Mouse (Mus musculus): ENCODE results near the gene Rnf225. TPM values are rescaled to one million over a fixed set of nuclear protein-coding genes. Genes with fewer than 3 reads are reported as not detected.
"Not testable (repeated sequence)": the region's sequence is repeated elsewhere in the genome, so short reads cannot be mapped to it uniquely, and the experiment has no call there.

The Rnf225 gene
- total RNA-seq (2021) = 1 to 10 TPM in 1 of 2 experiments, under 1 TPM in 1; 0.92 to 1.2 TPM
- long read RNA-seq, experiment 1 = 0 reads
- long read RNA-seq, experiment 2 = 0 reads

DNA sequence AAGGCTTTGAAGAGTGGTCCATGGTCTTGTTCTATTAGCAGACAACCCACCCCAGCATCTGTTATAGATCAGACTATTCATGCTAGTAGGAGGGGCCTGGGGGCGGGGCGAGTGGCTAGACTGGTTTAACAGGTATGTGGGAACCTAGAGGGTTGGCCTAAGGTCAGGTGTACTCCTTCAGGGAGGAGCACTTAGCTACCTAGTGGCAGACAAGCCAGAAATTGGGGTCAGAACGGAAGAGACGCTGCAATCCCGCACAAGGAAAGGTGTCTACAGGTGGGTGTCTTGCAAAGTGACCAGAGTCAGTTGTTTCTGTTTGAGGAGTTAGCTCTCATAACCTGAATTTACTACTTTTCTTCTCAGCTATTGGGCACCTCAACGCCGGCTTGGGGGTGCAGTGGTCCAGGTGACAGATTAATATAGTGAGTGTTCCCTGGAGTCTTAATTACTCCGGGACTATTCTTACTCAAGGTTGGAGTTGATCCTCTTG, at the start of gene Rnf225:
Gene Rnf225 (plus strand): TSS at position 226 of the 490 bp plus-strand sequence.
- DNase-seq (ENCODE audit: low spot score in 2 of 2) = peak in 1 of 2 experiments; percentile 9

DNA sequence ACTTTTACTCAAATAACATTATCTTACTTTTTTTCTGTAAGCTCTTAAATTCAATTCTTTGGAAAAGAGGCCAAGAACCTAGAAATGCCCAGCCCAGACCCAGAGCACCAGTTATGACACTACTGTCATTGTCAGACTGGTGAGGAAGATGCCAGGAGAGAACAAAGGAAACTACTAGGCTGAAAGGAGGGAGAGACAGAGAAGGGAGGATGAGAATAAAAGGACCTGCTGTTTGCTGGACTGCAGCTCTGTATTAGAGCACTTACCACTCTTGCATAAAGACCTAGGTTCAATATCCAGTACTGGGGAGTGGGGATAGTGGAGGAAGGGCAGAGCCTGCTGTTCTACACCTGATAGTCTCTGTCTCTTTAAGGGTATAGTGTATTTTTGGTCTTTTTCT, 47.2 kb upstream of the Rnf225 start:
- no peak for DNase-seq (ENCODE audit: low spot score in 2 of 2)

DNA sequence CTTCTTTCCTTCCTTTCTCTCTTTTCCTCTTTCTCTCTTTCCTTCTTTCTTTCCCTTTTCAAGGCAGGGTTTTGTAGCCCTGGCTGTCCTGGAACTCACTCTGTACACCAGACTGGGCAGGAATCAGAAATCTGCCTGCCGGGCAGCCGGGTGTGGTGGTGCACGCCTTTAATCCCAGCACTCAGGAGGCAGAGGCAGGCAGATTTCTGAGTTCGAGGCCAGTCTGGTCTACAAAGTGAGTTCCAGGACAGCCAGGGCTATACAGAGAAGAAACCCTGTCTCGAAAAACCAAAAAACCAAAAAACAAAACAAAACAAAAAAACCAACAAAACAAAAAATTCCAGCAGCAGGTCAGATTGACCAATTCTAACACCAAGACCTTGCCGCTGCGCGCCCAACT, 46.7 kb upstream of the Rnf225 start:
- not testable (repeated sequence) for DNase-seq (ENCODE audit: low spot score in 2 of 2)

DNA sequence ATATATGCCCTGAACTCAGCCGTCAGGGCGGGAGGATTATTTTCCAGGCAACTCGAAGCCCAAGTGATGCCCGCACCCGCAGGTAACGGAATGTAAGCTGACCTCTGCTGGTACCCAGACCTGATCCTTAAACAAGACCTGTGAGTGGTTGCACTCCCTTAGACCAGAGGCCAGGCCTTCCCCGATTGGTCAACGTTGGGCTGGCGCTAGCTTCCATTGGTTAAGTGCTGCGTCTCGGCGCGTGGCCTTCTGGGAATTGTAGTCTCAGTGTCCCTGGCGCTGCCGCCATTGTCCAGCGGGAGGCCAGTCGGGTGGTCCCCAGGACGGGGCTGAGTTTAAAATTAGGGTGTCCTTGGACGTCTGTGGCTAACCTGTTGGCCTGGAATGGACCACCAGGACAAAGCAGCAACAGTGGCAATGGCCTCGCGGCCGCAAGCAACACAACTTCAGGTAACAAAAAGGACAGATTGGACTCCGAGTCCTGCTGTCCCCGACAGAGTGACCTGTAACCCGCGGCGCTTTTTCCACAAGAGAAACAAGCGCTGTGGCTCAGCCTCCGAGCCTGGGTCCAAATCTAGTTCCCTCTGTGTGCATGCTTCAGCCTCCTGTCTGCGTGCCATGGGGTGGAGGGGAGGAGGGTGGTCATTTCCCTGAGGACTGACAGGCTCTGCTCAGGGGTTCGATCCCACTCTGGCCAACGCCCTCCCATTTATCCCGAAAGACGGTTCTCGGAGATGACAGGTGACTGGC, 46.1 kb upstream of the Rnf225 start, which contains the start of gene Zfp128:
Gene Zfp128 (plus strand): TSS at position 267 of the 750 bp plus-strand sequence.
- DNase-seq (ENCODE audit: low spot score in 2 of 2) = peak; percentile 94 to 97

DNA sequence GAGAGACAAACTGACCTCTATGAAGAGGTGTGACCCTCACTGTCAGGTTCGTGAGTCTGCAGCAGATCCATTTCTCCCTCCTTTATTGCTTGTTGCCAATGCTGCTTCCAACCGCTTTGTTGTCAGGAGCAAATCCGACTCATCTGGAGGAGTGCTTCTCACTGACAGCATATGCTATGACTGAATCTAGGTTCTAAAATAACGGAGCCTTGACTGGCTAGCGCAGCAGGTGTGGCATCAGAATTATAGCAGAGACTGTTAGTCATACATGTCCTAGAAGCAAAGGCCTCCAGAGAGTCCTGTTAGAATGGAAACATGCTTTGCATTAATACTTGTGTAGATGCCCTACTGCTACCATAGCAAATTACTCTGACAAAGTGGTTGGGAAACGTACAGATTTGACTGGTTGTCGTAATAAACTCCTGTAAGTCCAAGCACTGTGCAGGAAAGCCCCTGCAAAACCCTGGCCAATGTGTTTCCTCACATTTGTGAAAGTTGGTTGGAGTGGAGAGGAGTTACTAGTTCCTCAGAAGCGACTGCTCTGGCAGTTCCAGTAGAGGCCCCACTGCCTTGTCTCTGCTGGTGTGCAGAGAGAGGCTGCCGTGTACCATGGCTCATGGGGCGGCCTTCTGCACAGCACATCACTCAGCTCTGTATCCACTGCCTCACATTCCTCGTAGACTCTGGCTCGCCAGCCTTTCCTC, 40.5 kb upstream of the Rnf225 start:
- no peak for DNase-seq (ENCODE audit: low spot score in 2 of 2)

DNA sequence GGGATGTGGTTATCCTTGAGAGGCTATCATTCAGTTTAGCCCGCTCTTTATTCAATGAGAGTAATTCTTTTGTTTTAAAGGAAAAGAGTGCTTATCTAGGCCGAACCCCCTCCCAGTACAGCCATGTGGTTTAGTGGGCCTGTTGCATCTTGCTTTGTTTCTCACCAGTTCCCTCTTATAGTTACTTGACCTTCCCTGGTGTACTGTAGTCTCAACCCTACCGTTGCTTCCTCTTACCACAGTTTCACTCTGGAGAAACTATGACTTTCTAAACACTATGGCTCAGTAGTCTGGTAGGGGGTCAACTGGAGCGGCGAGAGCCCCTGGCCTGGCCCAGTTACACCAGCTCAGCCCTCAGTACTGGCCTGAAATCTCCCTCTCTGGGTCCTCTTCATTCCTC, 39.6 kb upstream of the Rnf225 start:
- no peak for DNase-seq (ENCODE audit: low spot score in 2 of 2)

DNA sequence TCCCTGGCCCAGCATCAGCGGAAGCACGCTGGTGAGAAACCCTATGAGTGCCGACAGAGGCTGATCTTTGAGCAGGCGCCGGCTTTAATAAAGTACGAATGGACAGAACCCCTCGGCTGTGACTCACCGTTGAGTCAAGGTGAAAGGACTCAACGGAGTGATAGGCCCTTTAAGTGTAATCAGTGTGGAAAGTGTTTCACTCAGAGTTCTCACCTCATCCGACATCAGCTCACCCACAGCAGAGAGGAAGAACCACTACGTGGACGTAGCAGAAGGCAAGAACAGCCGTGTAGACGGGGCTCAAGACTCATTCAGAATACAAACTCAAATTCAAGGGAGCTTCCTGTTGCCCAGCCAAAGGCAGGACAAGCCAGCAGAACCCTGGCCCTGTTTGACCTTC, 36.3 kb upstream of the Rnf225 start:
- DNase-seq (ENCODE audit: low spot score in 2 of 2) = no peak

DNA sequence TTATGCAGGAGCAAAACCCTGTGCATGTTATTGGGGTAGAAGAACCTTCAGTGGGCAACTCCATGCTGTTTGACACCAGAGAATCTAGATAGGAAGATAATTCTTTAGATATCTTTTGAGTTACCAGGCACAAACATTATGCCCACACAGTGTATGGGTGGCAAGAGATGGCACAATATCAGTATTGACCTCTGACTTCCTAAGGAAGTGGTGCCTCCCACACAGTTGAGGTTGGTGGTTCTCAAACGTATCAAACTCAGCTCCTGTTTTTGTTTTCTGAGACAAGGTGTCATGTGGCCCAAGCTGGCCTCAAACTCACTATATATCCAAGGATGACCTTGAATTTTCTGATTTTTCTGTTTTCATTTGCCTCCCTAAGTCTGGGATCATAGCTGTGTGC, 35.9 kb upstream of the Rnf225 start:
- DNase-seq (ENCODE audit: low spot score in 2 of 2) = no peak

DNA sequence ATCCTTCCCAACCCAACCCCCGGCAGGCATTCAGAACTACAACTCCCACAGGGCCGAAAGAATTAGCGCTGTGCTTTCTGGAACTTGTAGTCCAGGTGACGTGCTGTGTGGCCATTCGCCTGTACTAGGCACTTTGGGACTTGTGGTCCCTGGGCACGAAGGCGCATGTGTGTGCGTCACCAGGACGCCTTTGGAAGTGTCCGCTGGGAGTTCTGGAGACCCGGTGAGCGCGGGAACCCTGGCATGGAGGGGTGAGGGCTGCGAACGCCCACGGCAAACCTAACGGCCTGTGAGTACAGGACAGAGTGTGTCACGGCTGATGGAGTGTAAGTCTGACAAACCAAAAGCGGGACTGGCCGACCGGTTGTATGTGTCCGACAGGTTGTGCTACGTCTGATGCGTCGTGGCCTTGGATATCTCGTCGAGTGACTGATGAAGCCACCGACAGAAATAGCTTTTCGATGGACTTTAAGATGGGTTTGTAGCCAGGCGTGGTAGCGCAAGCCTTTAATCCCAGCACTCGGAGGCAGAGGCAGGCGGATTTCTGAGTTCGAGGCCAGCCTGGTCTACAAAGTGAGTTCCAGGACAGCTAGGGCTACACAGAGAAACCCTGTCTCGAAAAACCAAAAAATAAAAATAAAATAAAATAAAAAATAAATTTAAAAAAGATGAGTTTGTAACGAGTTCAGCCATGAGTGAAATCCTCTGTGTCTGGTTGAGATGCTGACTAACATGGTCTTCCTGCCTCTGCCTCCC, 29.4 kb upstream of the Rnf225 start, which contains the start of gene Zscan22:
Gene Zscan22 (plus strand): TSS at position 161 of the 756 bp plus-strand sequence.
- peak; percentile 92 to 97 for DNase-seq (ENCODE audit: low spot score in 2 of 2)

DNA sequence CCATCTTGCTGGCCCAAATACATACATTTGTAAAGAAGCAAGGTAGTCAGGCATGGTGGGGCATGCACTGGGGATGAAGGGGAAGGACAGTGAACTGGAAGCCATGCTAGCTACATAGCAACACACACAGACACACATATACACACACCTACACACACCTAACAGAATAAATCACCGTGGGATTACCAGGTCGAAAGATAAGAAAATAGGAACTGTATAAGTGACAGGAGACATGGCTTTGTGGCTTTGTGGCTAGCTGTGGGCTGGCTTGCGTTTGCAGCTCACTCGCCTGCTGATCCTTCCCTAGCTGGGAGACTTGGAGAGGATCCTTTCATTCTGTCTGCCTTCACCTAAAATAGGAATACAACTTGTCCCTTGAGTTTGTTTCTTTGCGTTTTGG, 25.7 kb upstream of the Rnf225 start:
- DNase-seq (ENCODE audit: low spot score in 2 of 2) = no peak

DNA sequence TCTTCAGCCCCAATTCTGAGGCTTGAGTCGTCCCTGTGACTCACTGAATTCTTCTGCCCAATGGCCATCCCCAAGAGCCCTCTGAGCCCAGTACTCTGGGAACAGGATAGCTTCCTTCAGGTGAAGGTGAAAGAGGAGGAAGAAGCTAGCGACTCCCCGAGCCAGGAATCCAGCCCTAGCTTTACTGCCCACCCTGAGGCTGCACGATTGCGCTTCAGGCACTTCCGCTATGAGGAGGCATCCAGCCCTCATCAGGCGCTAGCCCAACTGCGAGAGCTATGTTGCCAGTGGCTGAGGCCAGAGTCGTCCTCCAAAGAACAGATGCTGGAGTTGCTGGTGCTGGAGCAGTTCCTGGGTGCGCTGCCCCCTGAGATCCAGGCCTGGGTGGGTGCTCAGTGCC, 23.6 kb upstream of the Rnf225 start:
- no peak for DNase-seq (ENCODE audit: low spot score in 2 of 2)

DNA sequence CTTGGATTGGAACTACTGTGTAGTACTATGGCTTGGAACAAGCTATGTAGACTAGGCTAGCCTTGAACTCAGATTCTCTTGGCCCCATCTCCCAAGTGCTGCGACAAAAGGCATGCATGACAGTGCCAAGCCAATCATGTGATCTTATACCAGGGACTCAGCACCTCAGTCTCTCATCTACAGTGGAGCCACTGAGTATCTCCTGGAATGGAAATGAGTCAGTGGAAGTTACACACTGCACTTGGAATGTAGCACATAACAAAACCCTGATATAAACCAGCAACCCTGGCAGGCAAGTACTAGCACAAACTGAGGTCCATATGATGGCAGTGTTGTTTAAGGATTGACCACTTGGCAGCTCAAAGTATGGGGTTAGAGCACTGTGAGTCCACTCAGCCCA, 22.1 kb upstream of the Rnf225 start:
- no peak for DNase-seq (ENCODE audit: low spot score in 2 of 2)

DNA sequence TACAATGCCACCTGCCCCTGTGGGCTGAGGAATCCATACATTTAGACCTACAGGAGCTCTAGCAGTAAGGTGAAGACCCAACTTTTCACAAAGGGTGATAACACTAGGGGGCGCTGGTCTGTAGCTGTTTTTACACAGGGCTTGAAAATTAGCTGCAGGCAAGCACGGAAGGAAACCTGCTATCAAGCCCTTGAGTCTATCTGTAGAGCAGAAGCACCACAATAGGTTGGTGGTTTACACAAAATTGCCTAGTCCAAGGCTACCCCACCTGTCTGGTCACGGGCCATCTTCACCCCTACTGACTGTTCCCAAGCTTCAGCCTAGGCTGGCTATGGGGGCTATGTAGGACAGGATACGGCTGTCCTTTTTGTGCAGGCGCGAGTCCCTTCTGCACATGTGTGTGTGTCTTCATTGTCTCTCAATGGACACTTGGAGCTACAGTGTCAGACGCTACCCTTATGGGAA, 17.7 kb upstream of the Rnf225 start:
- peak; percentile 57 to 80 for DNase-seq (ENCODE audit: low spot score in 2 of 2)

DNA sequence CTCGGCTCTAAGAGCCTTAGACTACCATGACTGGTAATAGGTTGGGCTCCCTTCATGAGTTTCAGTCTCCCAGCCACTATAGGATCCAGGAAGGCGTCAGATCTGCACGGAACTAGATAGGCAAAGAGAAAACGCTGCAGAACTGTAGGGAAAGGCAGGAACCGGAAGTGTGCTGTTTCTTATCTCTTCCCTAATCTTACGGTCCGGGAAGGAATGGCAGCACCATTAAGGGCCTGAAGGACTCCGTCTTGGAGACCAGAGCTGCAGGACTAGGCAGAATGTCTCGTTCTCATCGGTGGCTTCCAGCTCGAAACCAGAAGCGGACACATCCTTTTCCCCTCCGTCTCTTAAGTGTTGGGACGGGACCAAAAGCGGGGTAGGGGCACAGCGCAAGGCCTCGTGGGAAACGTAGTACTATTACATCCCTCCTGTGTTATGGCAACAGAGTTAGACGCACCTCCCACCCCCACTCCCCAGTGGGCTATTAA, 17.0 kb upstream of the Rnf225 start:
- DNase-seq (ENCODE audit: low spot score in 2 of 2) = peak; percentile 71 to 77

DNA sequence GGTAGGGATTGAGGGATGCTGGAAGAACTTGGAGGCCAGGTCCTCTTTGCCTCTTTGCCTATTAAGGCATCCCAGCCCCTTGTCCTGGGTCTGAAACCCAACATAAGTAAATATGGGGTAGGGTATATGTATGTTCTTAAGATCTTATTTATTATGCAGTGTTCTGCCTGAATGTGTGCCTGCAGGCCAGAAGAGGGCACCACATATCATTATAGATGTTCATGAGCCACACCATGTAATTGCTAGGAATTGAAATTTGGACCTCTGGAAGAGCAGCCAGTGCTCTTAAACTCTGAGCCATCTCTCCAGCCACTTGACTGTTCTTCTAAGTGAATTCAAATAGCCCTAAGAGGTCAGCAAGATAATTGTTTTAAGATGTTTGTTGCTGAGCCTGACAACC, 13.7 kb upstream of the Rnf225 start:
- no peak for DNase-seq (ENCODE audit: low spot score in 2 of 2)

DNA sequence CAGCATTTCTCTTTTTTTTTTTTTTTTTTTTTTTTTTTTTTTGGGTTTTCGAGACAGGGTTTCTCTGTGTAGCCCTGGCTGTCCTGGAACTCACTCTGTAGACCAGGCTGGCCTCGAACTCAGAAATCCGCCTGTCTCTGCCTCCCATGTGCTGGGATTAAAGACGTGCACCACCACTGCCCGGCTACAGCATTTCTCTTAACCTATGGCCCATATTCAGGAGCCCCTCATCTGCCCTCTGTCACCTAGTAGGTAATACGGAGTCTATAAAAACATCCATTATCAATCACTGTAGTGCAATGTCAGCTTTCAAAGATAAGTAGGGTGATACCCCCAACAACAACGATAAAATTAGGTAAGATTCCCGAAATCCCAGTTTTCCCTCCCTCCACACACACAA, 6.7 kb upstream of the Rnf225 start:
- not testable (repeated sequence) for DNase-seq (ENCODE audit: low spot score in 2 of 2)

DNA sequence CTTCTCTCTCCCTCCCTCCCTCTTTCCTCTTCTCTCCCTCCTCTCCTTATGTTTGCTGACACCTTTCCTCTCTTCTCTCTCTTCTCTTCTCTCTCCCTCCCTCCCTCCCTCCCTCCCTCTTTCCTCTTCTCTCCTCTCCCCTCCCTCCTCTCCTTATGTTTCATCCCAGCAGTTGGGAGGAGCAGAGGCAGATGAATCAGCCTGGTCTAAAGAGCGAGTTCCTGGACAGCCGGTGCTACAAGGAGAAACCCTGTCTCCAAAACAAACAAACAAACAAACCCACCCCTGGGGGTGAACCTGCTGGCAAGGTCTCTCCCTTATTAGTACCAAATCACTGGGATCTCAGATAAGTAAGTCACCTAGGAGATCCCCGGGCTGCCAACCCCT, 5.9 kb upstream of the Rnf225 start:
- DNase-seq (ENCODE audit: low spot score in 2 of 2) = no peak

DNA sequence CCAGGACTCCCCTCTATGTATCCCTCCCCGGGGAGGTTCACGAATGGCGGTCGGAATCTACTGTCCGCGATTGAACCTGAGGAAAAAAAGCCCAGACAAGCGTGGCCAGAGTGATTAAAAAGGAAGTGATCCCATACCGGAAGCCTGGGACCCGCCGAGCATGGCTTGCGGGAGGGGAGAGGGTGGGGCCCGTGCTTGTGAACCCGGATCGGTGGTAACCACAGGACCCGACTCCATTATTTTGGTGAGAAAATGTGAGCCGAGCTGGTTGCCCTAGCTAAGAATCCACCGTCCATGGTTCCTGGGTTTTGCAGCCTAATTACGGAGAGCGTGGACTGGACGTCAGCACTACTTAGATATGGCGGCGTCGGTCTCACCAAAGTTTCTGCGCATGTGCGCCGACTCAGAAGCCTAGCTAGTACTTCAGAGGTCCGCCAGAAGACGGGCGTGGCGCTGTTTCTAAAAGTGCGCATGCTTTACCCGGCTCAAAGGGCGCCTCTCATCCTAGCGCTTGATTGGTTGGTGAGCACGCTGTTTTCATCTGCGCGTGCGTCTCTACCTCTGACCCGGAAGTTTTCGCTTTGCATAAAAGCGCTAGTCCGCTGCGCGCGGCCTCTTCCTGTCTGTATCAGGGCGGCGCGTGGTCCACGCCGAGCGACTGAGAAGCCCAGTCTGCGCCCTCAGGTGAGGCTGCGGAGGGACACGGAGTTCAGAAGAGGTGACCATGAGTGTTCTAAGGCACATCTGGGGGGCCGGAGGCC, 5.3 kb upstream of the Rnf225 start, which contains the start of gene Rps5:
Gene Rps5 (plus strand): TSS at position 586 of the 761 bp plus-strand sequence.
- peak; percentile 99 to 100 for DNase-seq (ENCODE audit: low spot score in 2 of 2)

DNA sequence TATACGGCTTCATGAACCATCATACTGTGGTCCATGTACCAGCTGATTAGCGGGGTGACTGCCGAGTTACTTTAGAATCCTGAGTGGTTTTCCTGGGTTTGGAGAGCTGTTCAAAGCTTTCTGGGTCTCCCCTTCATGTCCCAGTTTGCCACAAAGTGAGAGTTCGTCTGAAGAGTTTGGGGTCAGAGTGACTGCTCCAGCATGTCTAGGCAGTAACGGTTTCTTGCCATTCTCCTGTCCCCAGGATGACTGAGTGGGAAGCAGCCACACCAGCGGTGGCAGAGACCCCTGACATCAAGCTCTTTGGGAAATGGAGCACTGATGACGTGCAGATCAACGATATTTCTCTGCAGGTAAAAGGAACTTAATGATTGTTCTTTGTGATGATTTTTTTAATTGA, 4.5 kb upstream of the Rnf225 start:
- DNase-seq (ENCODE audit: low spot score in 2 of 2) = no peak

DNA sequence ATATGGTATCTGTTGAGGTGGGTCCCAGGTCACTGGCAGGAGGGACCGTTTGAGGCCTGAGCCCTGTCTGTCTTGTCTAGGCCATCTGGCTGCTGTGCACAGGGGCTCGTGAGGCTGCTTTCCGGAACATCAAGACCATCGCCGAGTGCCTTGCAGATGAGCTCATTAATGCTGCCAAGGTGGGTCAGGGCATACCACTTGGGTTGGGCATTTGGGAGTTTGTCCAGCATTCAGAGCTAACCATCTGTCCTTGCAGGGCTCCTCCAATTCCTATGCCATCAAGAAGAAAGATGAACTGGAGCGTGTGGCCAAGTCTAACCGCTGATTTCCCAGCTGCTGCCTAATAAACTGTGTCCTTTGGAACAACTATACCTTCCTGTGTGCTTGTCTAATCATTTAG, 900 bp upstream of the Rnf225 start:
- no peak for DNase-seq (ENCODE audit: low spot score in 2 of 2)

Data from layer of hippocampus, postnatal 14 days (tissue).